Mouse (Mus musculus) cerebellum, adult 11-12 months (tissue): ENCODE data around the gene Rps15.
"Not testable (repeated sequence)": the region's sequence is repeated elsewhere in the genome, so short reads cannot be mapped to it uniquely, and the experiment has no call there.

ENCODE experiments used
- DNase-seq: peaks from one replicate; pipeline ENCODE4 v3.0.0; 2022

Rps15 gene

GRCm38 (mm10) chr10:80292251-80293146 is at the start of gene Rps15:
Gene Rps15, plus strand, starts transcription at chr10:80292453.
- peak; percentile 94 for DNase-seq

GRCm38 (mm10) chr10:80242607-80243006 is 49.6 kb upstream of the Rps15 start:
- DNase-seq: no peak

- peak; percentile 75 for DNase-seq
These were observed 47.4 kb upstream of the Rps15 start for GRCm38 (mm10) chr10:80244791-80245399.

GRCm38 (mm10) chr10:80245600-80245999 is 46.7 kb upstream of the Rps15 start:
- DNase-seq: peak; percentile 81

- peak; percentile 38 for DNase-seq
These were observed 44.4 kb upstream of the Rps15 start for GRCm38 (mm10) chr10:80247849-80248248.

- not testable (repeated sequence) for DNase-seq
These were observed 43.8 kb upstream of the Rps15 start for GRCm38 (mm10) chr10:80248437-80248836.

GRCm38 (mm10) chr10:80248971-80249640 is 43.1 kb upstream of the Rps15 start, which contains the start of gene Ndufs7:
Gene Ndufs7, plus strand, starts transcription at chr10:80249121.
- peak; percentile 95 for DNase-seq

- DNase-seq: peak; percentile 43
These were observed 42.2 kb upstream of the Rps15 start for GRCm38 (mm10) chr10:80250059-80250458.

- peak; percentile 26 for DNase-seq
These were observed 41.7 kb upstream of the Rps15 start for GRCm38 (mm10) chr10:80250573-80250972.

- no peak for DNase-seq
These were observed 40.2 kb upstream of the Rps15 start for GRCm38 (mm10) chr10:80252011-80252410.

GRCm38 (mm10) chr10:80252493-80253274 is 39.6 kb upstream of the Rps15 start:
- peak; percentile 32 for DNase-seq

GRCm38 (mm10) chr10:80253551-80253950 is 38.7 kb upstream of the Rps15 start:
- DNase-seq: peak; percentile 33

- DNase-seq: peak; percentile 48
These were observed 37.6 kb upstream of the Rps15 start for GRCm38 (mm10) chr10:80254331-80255297.

GRCm38 (mm10) chr10:80255881-80256535 is 36.2 kb upstream of the Rps15 start:
- peak; percentile 73 for DNase-seq

- DNase-seq: peak; percentile 64
These were observed 34.3 kb upstream of the Rps15 start for GRCm38 (mm10) chr10:80257936-80258335.

GRCm38 (mm10) chr10:80258752-80259462 is 33.3 kb upstream of the Rps15 start:
- peak; percentile 67 for DNase-seq

GRCm38 (mm10) chr10:80259463-80259805 is 32.8 kb upstream of the Rps15 start:
- peak; percentile 67 for DNase-seq

- DNase-seq: peak; percentile 87
These were observed 32.2 kb upstream of the Rps15 start for GRCm38 (mm10) chr10:80259861-80260641.
